Mouse (Mus musculus) midbrain, embryonic 10.5 days (tissue): ENCODE data around the gene Tollip. TPM values are rescaled to one million over a fixed set of nuclear protein-coding genes. Genes with fewer than 3 reads are reported as not detected.
"Not testable (repeated sequence)": the region's sequence is repeated elsewhere in the genome, so short reads cannot be mapped to it uniquely, and the experiment has no call there.

Source experiments
- DNase-seq: peaks from one replicate; pipeline ENCODE4 v3.0.0-alpha.2; 2017; ENCODE audit warnings: low spot score
- H3K27ac ChIP-seq: fragments of 300-500 bp; sonication (generic); replicated peaks from 2 replicates; pipeline ENCODE4 v1.5.1; 2016; ENCODE audit warnings: mild to moderate bottlenecking
- H3K27me3 ChIP-seq: fragments of 300-500 bp; sonication (generic); 2 replicates; pipeline ENCODE4 v1.6.1; 2016; ENCODE audit warnings: low read depth, mild to moderate bottlenecking; ENCODE audit not compliant: poor library complexity, severe bottlenecking
- H3K36me3 ChIP-seq: fragments of 300-500 bp; sonication (generic); 2 replicates; pipeline ENCODE4 v1.6.1; 2016; ENCODE audit warnings: mild to moderate bottlenecking, moderate library complexity
- H3K4me1 ChIP-seq: fragments of 300-500 bp; sonication (generic); 2 replicates; pipeline ENCODE4 v1.6.1; 2016
- H3K4me3 ChIP-seq: fragments of 300-500 bp; sonication (generic); 2 replicates; pipeline ENCODE4 v1.5.1; 2016; ENCODE audit warnings: mild to moderate bottlenecking, moderate library complexity
- H3K9me3 ChIP-seq: fragments of 300-500 bp; sonication (generic); replicated peaks from 2 replicates; pipeline ENCODE4 v1.6.1; 2016; ENCODE audit warnings: mild to moderate bottlenecking
- WGBS: fragments of 180-500 bp; shearing (Covaris S2); methylation state at CpG from one replicate; pipeline ENCODE4 v1.1.7; 2016; 5-methylcytosine and 5-hydroxymethylcytosine counted together
- polyA plus RNA-seq: library from polyadenylated mRNA; unstranded; fragments of >200 nt; fragmentation: Nextera tagmentation; extraction: Ambion mirVana; gene quantifications from 2 replicates; pipeline ENCODE4 v1.2.1, GENCODE M21; 2016

Gene Tollip
- polyA plus RNA-seq, 1 experiment from 2014 or later: 52.9 TPM

- Histone ChIP-seq H3K36me3 (peaks cover 27% of the 10 kb centered on the region), H3K9me3 (no peaks in the 10 kb centered on the region), H3K27me3 (peaks cover 59% of the 10 kb centered on the region), H3K4me1 (peaks cover 82% of the 10 kb centered on the region), H3K27ac (peak overlapping the region; percentile 99), H3K4me3 (peak overlapping the region; percentile 95)
- under 1% methylated on average over 74 of the region's 84 CpGs for WGBS
- DNase-seq: peak; percentile 81
Observed at GRCm38 (mm10) chr7:141950104-141951013, 32.1 kb upstream of the Tollip start.

GRCm38 (mm10) chr7:141949799-141950103 lies 31.4 kb upstream of the Tollip start:
- WGBS: 7% methylated on average over 44 of the region's 54 CpGs

DNA sequence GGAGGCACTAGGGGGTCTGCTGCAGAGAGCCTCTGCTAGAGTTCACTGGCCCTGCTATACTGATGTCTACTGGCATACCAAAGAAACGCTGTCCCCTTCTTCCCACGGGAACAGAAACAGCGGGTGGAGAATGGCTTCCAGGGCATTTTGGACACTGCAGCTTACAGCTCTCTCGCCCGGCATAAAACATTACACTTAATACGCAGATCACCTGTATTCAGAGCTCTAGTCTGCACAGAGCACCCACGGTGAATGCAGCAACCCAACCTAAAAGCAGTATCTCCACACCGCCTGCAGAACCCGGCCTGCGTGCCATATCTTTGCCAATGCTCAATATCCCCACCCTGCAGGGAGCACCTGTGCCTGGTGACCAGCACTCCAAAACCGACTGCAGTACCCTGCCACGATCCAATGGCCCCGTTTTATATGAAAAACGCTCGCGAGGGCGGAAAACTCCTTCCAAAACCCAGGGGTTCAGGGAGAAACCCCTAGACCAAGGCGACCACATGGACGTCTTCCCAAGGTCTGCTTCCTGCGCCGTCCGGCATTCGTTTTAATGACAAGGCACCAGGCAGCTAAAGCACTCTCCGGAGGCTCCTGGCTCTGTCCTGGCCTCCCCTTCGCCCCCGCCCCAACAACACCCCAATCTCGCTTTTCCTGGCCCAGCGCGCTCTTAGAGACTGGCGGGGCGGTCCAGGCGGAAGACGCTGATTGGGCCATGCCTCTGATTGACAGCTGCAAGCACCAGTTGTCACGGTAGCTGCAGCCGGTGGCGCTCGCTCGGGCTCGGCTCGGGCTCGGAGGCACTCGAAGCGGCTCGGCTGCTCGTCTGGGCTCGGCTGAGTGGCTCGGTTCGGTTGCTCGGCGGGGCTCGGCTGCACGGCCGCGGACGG lies 30.8 kb upstream of the Tollip start, which contains the start of gene Brsk2:
Gene Brsk2, plus strand, starts transcription at position 846 of the 893 bp plus-strand sequence.
- H3K27ac ChIP-seq: peak within 1 kb of the TSS; percentile 99
- peaks cover 76% of the 10 kb centered on the region for H3K4me1 ChIP-seq
- H3K9me3 ChIP-seq: no peaks in the 10 kb centered on the region
- H3K36me3 ChIP-seq: peaks cover 25% of the 10 kb centered on the region
- H3K4me3 ChIP-seq: peak within 1 kb of the TSS; percentile 95
- H3K27me3 ChIP-seq: peaks cover 59% of the 10 kb centered on the region
- 1% methylated on average over 55 of the region's 55 CpGs for WGBS
- peak; percentile 96 for DNase-seq

More at GRCm38 (mm10) chr7:141949799-141950103, 31.4 kb upstream of the Tollip start:
- Histone ChIP-seq H3K27me3 (peaks cover 59% of the 10 kb centered on the region), H3K4me1 (peaks cover 82% of the 10 kb centered on the region), H3K36me3 (peaks cover 27% of the 10 kb centered on the region), H3K4me3 (peak overlapping the region; percentile 95), H3K9me3 (no peaks in the 10 kb centered on the region), H3K27ac (peak overlapping the region; percentile 99)
- no peak for DNase-seq

DNA sequence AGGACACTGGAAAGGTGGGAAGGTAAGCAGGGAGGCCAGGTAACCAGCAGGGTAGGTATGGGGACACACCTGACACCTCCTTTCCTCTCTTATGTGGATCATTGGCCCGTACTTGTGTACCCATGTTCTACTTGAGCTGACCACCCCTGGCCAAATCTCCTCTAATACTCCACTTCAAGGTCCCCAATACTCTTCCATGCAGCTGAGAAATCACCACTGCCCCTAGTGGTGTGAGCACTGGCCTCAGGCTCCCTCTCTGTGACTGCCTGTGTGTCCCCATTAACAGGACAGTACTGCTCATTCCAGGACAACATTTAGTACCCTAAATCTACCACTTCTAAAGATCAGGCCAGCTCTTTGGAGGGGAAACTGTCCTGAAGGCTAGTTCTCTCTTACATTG lies 29.7 kb upstream of the Tollip start:
- Histone ChIP-seq H3K4me1 (peaks cover 65% of the 10 kb centered on the region), H3K4me3 (peak overlapping the region; percentile 11; the same call in 1 of the 2 replicates), H3K27ac (no peak overlapping the region), H3K9me3 (no peaks in the 10 kb centered on the region), H3K27me3 (peaks cover 59% of the 10 kb centered on the region), H3K36me3 (peaks cover 16% of the 10 kb centered on the region)
- 75% methylated on average over 1 of the region's 1 CpGs for WGBS
- DNase-seq: no peak

GRCm38 (mm10) chr7:141947512-141947911 lies 29.2 kb upstream of the Tollip start:
- DNase-seq: no peak
- Histone ChIP-seq H3K27ac (no peak overlapping the region), H3K4me1 (peaks cover 60% of the 10 kb centered on the region), H3K9me3 (no peaks in the 10 kb centered on the region), H3K4me3 (no peak overlapping the region), H3K27me3 (peaks cover 59% of the 10 kb centered on the region), H3K36me3 (peaks cover 10% of the 10 kb centered on the region)

DNA sequence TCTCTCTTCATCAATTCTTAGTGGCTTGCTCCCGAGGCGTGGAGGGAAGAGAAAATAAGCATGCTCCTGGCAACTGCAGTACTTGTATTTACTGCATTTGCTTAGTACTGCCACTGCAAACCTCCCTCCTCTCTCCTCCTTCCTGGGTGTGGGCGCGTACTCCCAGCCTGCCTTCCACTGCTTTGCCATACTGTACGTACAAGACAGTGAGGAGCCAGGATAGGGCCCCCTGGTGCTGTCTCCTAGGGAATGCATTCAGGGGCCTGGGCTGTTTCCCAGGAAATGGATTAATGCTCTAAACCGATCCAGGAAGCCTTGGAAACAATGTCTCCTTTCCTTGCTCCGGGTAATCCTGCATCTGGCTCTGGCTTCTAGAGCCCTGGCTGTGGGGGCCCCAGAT lies 27.6 kb upstream of the Tollip start:
- H3K9me3 ChIP-seq: no peaks in the 10 kb centered on the region
- peak overlapping the region; percentile 76 for H3K27ac ChIP-seq
- 15% methylated on average over 7 of the region's 7 CpGs for WGBS
- H3K27me3 ChIP-seq: peaks cover 43% of the 10 kb centered on the region
- peak; percentile 42 for DNase-seq
- H3K4me3 ChIP-seq: peak overlapping the region; percentile 30; the same call in 1 of the 2 replicates
- peaks cover 44% of the 10 kb centered on the region for H3K4me1 ChIP-seq
- H3K36me3 ChIP-seq: no peaks in the 10 kb centered on the region

DNA sequence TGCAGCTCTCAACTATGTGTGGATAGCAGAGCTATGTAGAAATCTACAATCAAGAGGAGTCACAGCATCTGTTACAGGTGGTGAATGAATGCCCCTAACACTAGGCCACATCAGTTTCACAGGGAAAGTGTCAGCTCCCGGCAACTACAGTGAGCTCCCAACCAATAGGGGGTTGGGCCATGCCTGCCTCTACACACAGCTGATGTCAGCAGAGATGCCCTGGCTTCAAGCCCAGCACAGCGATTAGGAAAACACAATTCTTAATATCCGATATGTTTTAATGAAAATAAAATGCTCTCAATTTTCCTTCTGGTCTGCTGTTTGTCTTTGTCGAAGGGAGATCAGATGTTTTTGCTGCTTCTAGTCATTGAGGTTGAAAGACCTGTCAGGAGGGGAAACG lies 25.1 kb upstream of the Tollip start:
- Histone ChIP-seq H3K4me3 (no peak overlapping the region), H3K4me1 (peaks cover 29% of the 10 kb centered on the region), H3K9me3 (no peaks in the 10 kb centered on the region), H3K36me3 (no peaks in the 10 kb centered on the region), H3K27ac (no peak overlapping the region), H3K27me3 (peaks cover 24% of the 10 kb centered on the region)
- WGBS: 80% methylated on average over 5 of the region's 5 CpGs
- DNase-seq: no peak

GRCm38 (mm10) chr7:141934951-141935350 lies 16.6 kb upstream of the Tollip start:
- H3K27ac ChIP-seq: peak overlapping the region; percentile 78
- no peaks in the 10 kb centered on the region for H3K36me3 ChIP-seq
- H3K27me3 ChIP-seq: no peaks in the 10 kb centered on the region
- peaks cover 12% of the 10 kb centered on the region for H3K4me1 ChIP-seq
- no peak for DNase-seq
- no peak overlapping the region for H3K4me3 ChIP-seq
- no peaks in the 10 kb centered on the region for H3K9me3 ChIP-seq
- 95% methylated on average over 6 of the region's 6 CpGs for WGBS

- WGBS: 61% methylated on average over 7 of the region's 7 CpGs
- no peaks in the 10 kb centered on the region for H3K36me3 ChIP-seq
- peak; percentile 58 for DNase-seq
- no peaks in the 10 kb centered on the region for H3K27me3 ChIP-seq
- H3K9me3 ChIP-seq: no peaks in the 10 kb centered on the region
- H3K4me3 ChIP-seq: no peak overlapping the region
- peaks cover 12% of the 10 kb centered on the region for H3K4me1 ChIP-seq
- H3K27ac ChIP-seq: peak overlapping the region; percentile 78
Observed at GRCm38 (mm10) chr7:141934128-141934898, 16.0 kb upstream of the Tollip start.

- no peak for DNase-seq
- 87% methylated on average over 10 of the region's 10 CpGs for WGBS
Observed at GRCm38 (mm10) chr7:141928642-141929041, 10.3 kb upstream of the Tollip start.

GRCm38 (mm10) chr7:141924917-141925316 lies 6.6 kb upstream of the Tollip start:
- Histone ChIP-seq H3K4me1 (peaks cover 7% of the 10 kb centered on the region), H3K27ac (no peak overlapping the region), H3K36me3 (no peaks in the 10 kb centered on the region), H3K4me3 (no peak overlapping the region), H3K9me3 (no peaks in the 10 kb centered on the region), H3K27me3 (no peaks in the 10 kb centered on the region)
- DNase-seq: peak; percentile 83
- WGBS: 12% methylated on average over 7 of the region's 7 CpGs

More at GRCm38 (mm10) chr7:141928642-141929041, 10.3 kb upstream of the Tollip start:
- peaks cover 7% of the 10 kb centered on the region for H3K4me1 ChIP-seq
- no peaks in the 10 kb centered on the region for H3K27me3 ChIP-seq
- H3K36me3 ChIP-seq: no peaks in the 10 kb centered on the region
- no peaks in the 10 kb centered on the region for H3K9me3 ChIP-seq
- H3K27ac ChIP-seq: no peak overlapping the region
- H3K4me3 ChIP-seq: no peak overlapping the region

DNA sequence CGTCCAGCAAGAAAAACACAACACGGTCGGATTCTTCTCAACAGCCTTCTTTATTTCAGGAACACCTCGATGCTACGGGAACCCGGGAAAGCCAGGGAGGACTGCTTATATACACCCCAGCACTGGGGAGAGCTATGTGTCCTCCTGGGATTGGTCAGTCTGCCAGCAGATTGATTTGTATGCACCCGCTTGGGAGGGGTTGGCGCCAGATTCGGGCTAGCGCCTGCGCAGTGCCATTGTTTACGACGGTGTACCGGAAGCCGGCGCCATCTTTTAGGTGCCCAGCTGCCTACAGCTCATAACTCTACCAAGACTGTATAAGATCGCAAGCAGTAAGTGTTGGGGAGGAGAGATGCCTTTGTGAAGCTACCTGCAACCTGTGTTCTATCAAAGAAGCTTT lies 5.8 kb upstream of the Tollip start:
- not testable (repeated sequence) for DNase-seq, H3K4me1 ChIP-seq, H3K27ac ChIP-seq, H3K9me3 ChIP-seq, H3K36me3 ChIP-seq, H3K27me3 ChIP-seq, H3K4me3 ChIP-seq
- WGBS: 92% methylated on average over 17 of the region's 17 CpGs
